In the genomic region with DNA sequence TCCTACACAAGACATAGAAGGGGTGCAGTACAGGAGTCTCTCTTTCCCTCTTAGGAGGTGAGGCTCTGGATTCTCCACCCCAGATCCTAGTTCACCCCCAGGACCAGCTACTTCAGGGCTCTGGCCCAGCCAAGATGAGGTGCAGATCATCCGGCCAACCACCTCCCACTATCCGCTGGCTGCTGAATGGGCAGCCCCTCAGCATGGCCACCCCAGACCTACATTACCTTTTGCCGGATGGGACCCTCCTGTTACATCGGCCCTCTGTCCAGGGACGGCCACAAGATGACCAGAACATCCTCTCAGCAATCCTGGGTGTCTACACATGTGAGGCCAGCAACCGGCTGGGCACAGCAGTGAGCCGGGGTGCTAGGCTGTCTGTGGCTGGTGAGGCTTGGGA, we compare ENCODE assay signal across 12 mouse cellular contexts. TPM values are rescaled to one million over a fixed set of nuclear protein-coding genes. Genes with fewer than 3 reads are reported as not detected.
DNase-seq lines count a peak whose midpoint lies in the region; ATAC-seq lines count a peak whose summit lies in the region.
"Had no signal": no experiment of that assay in that cellular context is flagged by ENCODE, and none has a peak within 500 bp of the region (broad histone marks: within the 10 kb centered on the region; RNA-seq: fewer than 3 reads in every experiment).

No protein-coding gene starts in this region.

- H3K4me3 ChIP-seq in kidney, embryonic 14.5 days (ENCODE audit: low read length) = peak overlapping the region; percentile 30
- H3K4me3 ChIP-seq in neural tube, embryonic 14.5 days (ENCODE audit: low read depth, low read length) = 0 out of 2 replicates have a peak overlapping the region, but pooled peaks have one; percentile 10
- H3K4me3 ChIP-seq in intestine, embryonic 15.5 days (replicated peaks) = peak overlapping the region; percentile 19
- peak overlapping the region; percentile 31 for H3K4me3 ChIP-seq in stomach, embryonic 16.5 days (replicated peaks; ENCODE audit: low read length)
- H3K4me3 ChIP-seq: megakaryocyte, embryonic 14.5 days had no signal

- H3K4me2 ChIP-seq in kidney, embryonic 14.5 days (replicated peaks; ENCODE audit: low read depth, low read length) = peak overlapping the region; percentile 17; the same call in 1 of the 2 replicates
- no peak overlapping the region for H3K4me2 ChIP-seq in neural tube, embryonic 14.5 days (ENCODE audit: low read depth, low read length)
- no peak overlapping the region for H3K4me2 ChIP-seq in intestine, embryonic 15.5 days (replicated peaks)
- H3K4me2 ChIP-seq in stomach, embryonic 16.5 days (ENCODE audit: low read depth, low read length) = no peak overlapping the region

- 84% methylated on average over 7 of the region's 7 CpGs for WGBS in kidney, embryonic 14.5 days
- 94% methylated on average over 7 of the region's 7 CpGs for WGBS in neural tube, embryonic 14.5 days
- WGBS in intestine, embryonic 15.5 days = 83% methylated on average over 7 of the region's 7 CpGs
- WGBS in stomach, embryonic 16.5 days = 83% methylated on average over 7 of the region's 7 CpGs

- no peak for DNase-seq in kidney, postnatal 4 days
- DNase-seq in neural tube, embryonic 10.5 days (ENCODE audit: extremely low spot score, low spot score) = no peak
- DNase-seq in gastrocnemius, adult 18-20 months (ENCODE audit: low spot score) = no peak
- no peak for DNase-seq in right cerebral cortex, postnatal 25 days
- DNase-seq: cerebellum, adult 9-11 months had no signal

- H3K4me1 ChIP-seq in kidney, embryonic 14.5 days (ENCODE audit: control insufficient read depth, insufficient read depth, low read length) = no peaks in the 10 kb centered on the region
- peaks cover 3% of the 10 kb centered on the region; the same call in 1 of the 2 replicates for H3K4me1 ChIP-seq in neural tube, embryonic 14.5 days (ENCODE audit: control insufficient read depth, insufficient read depth, low read length)
- H3K4me1 ChIP-seq in intestine, embryonic 15.5 days (replicated peaks) = no peaks in the 10 kb centered on the region
- H3K4me1 ChIP-seq in stomach, embryonic 16.5 days (ENCODE audit: control insufficient read depth, insufficient read depth, low read length) = no peaks in the 10 kb centered on the region

- H3K9ac ChIP-seq in kidney, embryonic 14.5 days (ENCODE audit: low read depth, low read length) = 0 out of 2 replicates have a peak overlapping the region, but pooled peaks have one; percentile 34
- H3K9ac ChIP-seq in neural tube, embryonic 14.5 days (replicated peaks; ENCODE audit: low read depth, low read length) = no peak overlapping the region
- no peak overlapping the region for H3K9ac ChIP-seq in intestine, embryonic 15.5 days
- H3K9ac ChIP-seq in stomach, embryonic 16.5 days (ENCODE audit: low read length) = no peak overlapping the region

- no peak for ATAC-seq in kidney, embryonic 14.5 days (ENCODE audit: low FRiP score, low TSS enrichment)
- ATAC-seq in neural tube, embryonic 14.5 days (ENCODE audit: low read depth) = no peak
- no peak for ATAC-seq in intestine, embryonic 15.5 days
- no peak for ATAC-seq in stomach, embryonic 16.5 days (ENCODE audit: insufficient read depth, low FRiP score)

- no peaks in the 10 kb centered on the region for H3K36me3 ChIP-seq in kidney, embryonic 14.5 days (ENCODE audit: control insufficient read depth, insufficient read depth, low read length)
- no peaks in the 10 kb centered on the region for H3K36me3 ChIP-seq in neural tube, embryonic 14.5 days (ENCODE audit: control insufficient read depth, insufficient read depth, low read length)
- no peaks in the 10 kb centered on the region for H3K36me3 ChIP-seq in intestine, embryonic 15.5 days
- H3K36me3 ChIP-seq in stomach, embryonic 16.5 days (ENCODE audit: control insufficient read depth, insufficient read depth, low read length) = no peaks in the 10 kb centered on the region

- no peaks in the 10 kb centered on the region for H3K9me3 ChIP-seq in kidney, embryonic 14.5 days (ENCODE audit: control insufficient read depth, low read length)
- H3K9me3 ChIP-seq in neural tube, embryonic 14.5 days (ENCODE audit: control insufficient read depth, low read length) = no peaks in the 10 kb centered on the region
- no peaks in the 10 kb centered on the region for H3K9me3 ChIP-seq in intestine, embryonic 15.5 days
- H3K9me3 ChIP-seq in stomach, embryonic 16.5 days (replicated peaks; ENCODE audit: control insufficient read depth, low read length) = no peaks in the 10 kb centered on the region
- H3K9me3 ChIP-seq: megakaryocyte, embryonic 14.5 days had no signal

- H3K27me3 ChIP-seq in kidney, embryonic 14.5 days (ENCODE audit: control insufficient read depth, insufficient read depth, low read length) = 0 out of 2 replicates have a peak, but pooled peaks cover 4% of the 10 kb centered on the region
- H3K27me3 ChIP-seq in neural tube, embryonic 14.5 days (ENCODE audit: control insufficient read depth, insufficient read depth, low read length) = no peaks in the 10 kb centered on the region
- H3K27me3 ChIP-seq in intestine, embryonic 15.5 days (replicated peaks) = no peaks in the 10 kb centered on the region
- no peaks in the 10 kb centered on the region for H3K27me3 ChIP-seq in stomach, embryonic 16.5 days (ENCODE audit: control insufficient read depth, insufficient read depth, low read length)

- H3K27ac ChIP-seq in kidney, embryonic 14.5 days (ENCODE audit: low read depth, low read length) = no peak overlapping the region
- no peak overlapping the region for H3K27ac ChIP-seq in neural tube, embryonic 14.5 days (ENCODE audit: low read depth, low read length)
- no peak overlapping the region for H3K27ac ChIP-seq in intestine, embryonic 15.5 days
- no peak overlapping the region for H3K27ac ChIP-seq in stomach, embryonic 16.5 days (ENCODE audit: low read length)

RNA-seq across cellular contexts. Expression of gene Robo4, which starts 0.8 kb away (rescaled TPM):
- 10.5 and 11.9 TPM in 2 replicates for polyA plus RNA-seq in kidney, embryonic 14.5 days (2014; fragmentation: Nextera tagmentation; extraction: Ambion mirVana)
- 2.4 and 3.7 TPM in 2 replicates for polyA plus RNA-seq in neural tube, embryonic 14.5 days (2014; fragmentation: Nextera tagmentation; extraction: Ambion mirVana)
- polyA plus RNA-seq in intestine, embryonic 15.5 days (2015; fragmentation: Nextera tagmentation; extraction: Ambion mirVana) = 11.4 and 11.9 TPM in 2 replicates
- 12.3 and 13.3 TPM in 2 replicates for polyA plus RNA-seq in stomach, embryonic 16.5 days (2015; fragmentation: Nextera tagmentation; extraction: Ambion mirVana)
- total RNA-seq in gastrocnemius, adult 18-20 months (2021) = 10 to 100 TPM in 1 of 2 experiments, 1 to 10 TPM in 1; 6.4 to 10.1 TPM
- total RNA-seq: MEL had no signal

RNA-seq across cellular contexts. Expression of gene Robo3, which starts 30.5 kb away (rescaled TPM):
- polyA plus RNA-seq in kidney, embryonic 14.5 days (2014; fragmentation: Nextera tagmentation; extraction: Ambion mirVana) = 0.09 and 0.11 TPM in 2 replicates
- 13.6 and 25.1 TPM in 2 replicates for polyA plus RNA-seq in neural tube, embryonic 14.5 days (2014; fragmentation: Nextera tagmentation; extraction: Ambion mirVana)
- polyA plus RNA-seq in intestine, embryonic 15.5 days (2015; fragmentation: Nextera tagmentation; extraction: Ambion mirVana) = 0.04 TPM in 1 of 2 replicates, not detected in the other
- polyA plus RNA-seq in stomach, embryonic 16.5 days (2015; fragmentation: Nextera tagmentation; extraction: Ambion mirVana) = not detected in 2 replicates
- total RNA-seq in gastrocnemius, adult 18-20 months (2021) = not detected
- total RNA-seq: MEL had no signal

RNA-seq across cellular contexts. Expression of gene Hepacam, which starts 35.4 kb away (rescaled TPM):
- not detected in 2 replicates for polyA plus RNA-seq in kidney, embryonic 14.5 days (2014; fragmentation: Nextera tagmentation; extraction: Ambion mirVana)
- 10.5 and 20.8 TPM in 2 replicates for polyA plus RNA-seq in neural tube, embryonic 14.5 days (2014; fragmentation: Nextera tagmentation; extraction: Ambion mirVana)
- polyA plus RNA-seq in intestine, embryonic 15.5 days (2015; fragmentation: Nextera tagmentation; extraction: Ambion mirVana) = 0.06 and 0.08 TPM in 2 replicates
- 0.19 TPM in 1 of 2 replicates, not detected in the other for polyA plus RNA-seq in stomach, embryonic 16.5 days (2015; fragmentation: Nextera tagmentation; extraction: Ambion mirVana)
- total RNA-seq in gastrocnemius, adult 18-20 months (2021) = under 1 TPM; 0.11 to 0.17 TPM
- total RNA-seq: granulocyte monocyte progenitor cell, adult 5-6 weeks had no signal

RNA-seq across cellular contexts. Expression of gene Ccdc15, which starts 54.3 kb away (rescaled TPM):
- 5.8 and 8.2 TPM in 2 replicates for polyA plus RNA-seq in kidney, embryonic 14.5 days (2014; fragmentation: Nextera tagmentation; extraction: Ambion mirVana)
- polyA plus RNA-seq in neural tube, embryonic 14.5 days (2014; fragmentation: Nextera tagmentation; extraction: Ambion mirVana) = 7.4 and 8.7 TPM in 2 replicates
- 5.0 and 6.1 TPM in 2 replicates for polyA plus RNA-seq in intestine, embryonic 15.5 days (2015; fragmentation: Nextera tagmentation; extraction: Ambion mirVana)
- 4.2 and 5.0 TPM in 2 replicates for polyA plus RNA-seq in stomach, embryonic 16.5 days (2015; fragmentation: Nextera tagmentation; extraction: Ambion mirVana)
- total RNA-seq in gastrocnemius, adult 18-20 months (2021) = 1 to 10 TPM; 1.5 TPM

Comparison
In these comparisons a context has a peak if more than half of its experiments do, and no peak if none do; other contexts are left out.
1. RNA of gene Robo3, which starts 30.5 kb away (polyA plus RNA-seq): 13.6 to 25.1 TPM in neural tube, embryonic 14.5 days; 0.09 to 0.11 TPM in kidney, embryonic 14.5 days, not detected in stomach, embryonic 16.5 days and 0.04 TPM in intestine, embryonic 15.5 days; every median in the first group is over 10 times any median in the second.
2. Peak in every context shown above with its lines, with median percentiles within 50 percentile points of each other: H3K4me3 ChIP-seq.